Mouse (Mus musculus): ENCODE measurements at regions not wholly inside any gene's neighbourhood (a gene's known extent, or its start where the extent isn't known, plus 50 kb on each side); places are given as distances from the start of the nearest gene placed in this dataset.

DNA sequence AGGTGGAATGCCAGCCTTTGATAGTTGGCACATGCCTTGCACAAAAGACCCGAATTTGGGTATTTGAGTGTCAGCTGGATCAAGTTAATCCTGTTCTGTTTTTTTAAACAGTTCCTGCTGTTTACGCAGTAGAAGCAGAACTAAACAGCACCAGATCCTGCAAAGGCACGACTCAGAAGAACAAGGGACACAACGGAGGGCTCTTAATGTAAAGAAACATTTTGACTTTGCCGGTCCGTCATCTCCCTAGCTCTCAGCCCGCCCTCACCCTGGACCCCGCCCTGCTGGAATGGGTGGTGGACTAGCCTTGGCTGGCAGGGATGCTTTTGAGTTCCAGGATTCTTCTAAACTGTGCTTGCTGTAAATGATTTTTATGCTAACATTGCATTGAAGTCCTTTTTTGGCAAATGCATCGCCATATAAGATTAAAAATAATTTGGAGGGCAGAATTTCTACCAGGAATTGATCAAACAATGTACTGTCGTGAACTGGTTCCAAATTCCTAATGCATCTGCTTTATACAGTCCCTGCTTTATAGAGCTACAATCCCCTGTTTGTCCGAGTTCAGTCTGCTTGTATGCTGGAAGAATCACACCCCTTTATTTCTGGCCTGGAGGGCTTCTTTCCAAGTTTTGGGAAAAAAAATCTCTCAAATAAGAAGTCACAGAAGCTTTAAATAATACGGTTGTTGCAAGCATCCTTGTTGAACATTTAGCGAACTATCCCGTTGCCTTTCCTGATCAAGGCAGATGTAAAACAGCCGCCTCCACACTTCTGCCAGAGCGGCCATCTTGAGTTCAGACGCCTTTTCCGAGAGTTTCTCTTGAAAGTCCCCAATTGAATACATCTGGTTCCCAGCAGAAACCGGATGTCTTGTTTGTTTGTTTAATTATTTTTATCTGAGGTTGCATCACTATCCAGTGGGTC, 308.2 kb downstream of the Pten start:
- TF ChIP-seq EP300 (IDR thresholded peaks at IDR 0.05; ENCODE audit: insufficient read depth, low read depth, low read length) = no peak
- TF ChIP-seq CTCF (IDR thresholded peaks at IDR 0.05; ENCODE audit: low read depth, low read length) = no peak
- no peak for TF ChIP-seq POLR2A (IDR thresholded peaks at IDR 0.05; ENCODE audit: insufficient read depth, low read length)
- Histone ChIP-seq H3K4me3 (ENCODE audit: low read depth, low read length) (no peak overlapping the region), H3K27me3 (ENCODE audit: control insufficient read depth, insufficient read depth, low read length, poor library complexity, severe bottlenecking) (no peaks in the 10 kb centered on the region), H3K4me1 (ENCODE audit: control insufficient read depth, insufficient read depth, low read length) (no peaks in the 10 kb centered on the region), H3K27ac (ENCODE audit: insufficient read depth, low read length) (no peak overlapping the region), H3K9me3 (replicated peaks; ENCODE audit: control insufficient read depth, insufficient read depth, low read length, poor library complexity, severe bottlenecking) (no peaks in the 10 kb centered on the region), H3K9ac (ENCODE audit: low read depth, poor library complexity, severe bottlenecking) (no peak overlapping the region), H3K36me3 (ENCODE audit: control insufficient read depth, insufficient read depth, low read length, poor library complexity, severe bottlenecking) (no peaks in the 10 kb centered on the region)

DNA sequence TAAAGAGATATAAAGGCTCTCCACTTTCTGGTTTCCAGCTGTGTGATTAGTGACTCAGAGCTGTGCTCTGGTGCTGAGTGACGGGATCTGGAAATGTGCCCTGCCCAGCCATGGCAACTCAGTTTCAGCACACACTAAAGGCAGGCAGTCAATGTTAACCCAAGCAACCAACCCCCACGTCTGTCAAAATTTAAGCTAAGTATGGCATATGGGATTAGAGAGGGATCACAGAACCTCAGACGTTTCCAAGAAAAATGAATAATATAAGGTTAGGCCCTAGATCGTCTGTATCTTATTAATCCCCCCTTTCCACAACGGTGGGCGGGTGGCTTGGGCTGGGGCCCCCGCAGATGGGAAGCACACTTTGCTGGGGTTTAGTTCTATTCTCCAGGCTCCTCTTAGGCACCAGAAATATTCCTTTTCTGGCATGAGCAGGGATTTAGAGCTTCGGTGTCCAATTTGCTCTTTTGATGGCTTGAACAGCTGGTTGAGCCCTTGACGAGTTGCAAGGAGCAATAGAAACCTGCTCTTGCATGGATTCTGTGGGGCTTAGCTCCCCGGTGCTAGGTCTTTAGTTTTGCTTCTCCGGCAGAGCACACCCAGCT, 311.2 kb downstream of the Pten start:
- Histone ChIP-seq H3K9ac (ENCODE audit: low read depth, poor library complexity, severe bottlenecking) (no peak overlapping the region), H3K4me3 (ENCODE audit: low read depth, low read length) (no peak overlapping the region), H3K36me3 (ENCODE audit: control insufficient read depth, insufficient read depth, low read length, poor library complexity, severe bottlenecking) (no peaks in the 10 kb centered on the region), H3K27ac (ENCODE audit: insufficient read depth, low read length) (no peak overlapping the region), H3K9me3 (replicated peaks; ENCODE audit: control insufficient read depth, insufficient read depth, low read length, poor library complexity, severe bottlenecking) (no peaks in the 10 kb centered on the region), H3K27me3 (ENCODE audit: control insufficient read depth, insufficient read depth, low read length, poor library complexity, severe bottlenecking) (no peaks in the 10 kb centered on the region), H3K4me1 (ENCODE audit: control insufficient read depth, insufficient read depth, low read length) (no peaks in the 10 kb centered on the region)
- TF ChIP-seq POLR2A (IDR thresholded peaks at IDR 0.05; ENCODE audit: insufficient read depth, low read length) (no peak), EP300 (IDR thresholded peaks at IDR 0.05; ENCODE audit: insufficient read depth, low read depth, low read length) (no peak)

DNA sequence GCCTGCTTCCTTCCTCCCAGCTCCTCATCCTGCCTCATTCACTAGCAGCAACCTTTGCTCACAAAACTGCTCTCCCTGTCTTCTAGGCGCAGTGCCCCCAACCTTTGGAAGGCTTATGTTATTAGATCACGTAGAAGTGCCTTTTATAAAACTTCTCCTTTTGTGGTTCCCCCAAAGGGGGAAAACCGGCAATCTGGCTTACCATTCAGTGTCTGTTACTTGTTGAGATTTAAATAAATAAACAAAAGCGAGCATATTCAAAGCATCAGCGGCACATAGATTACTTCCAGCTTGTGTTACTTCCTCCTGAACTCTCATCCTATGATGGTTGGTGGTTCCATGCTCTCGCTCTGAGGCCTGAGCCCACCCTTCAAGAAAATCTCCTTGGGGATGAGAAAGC, 312.5 kb downstream of the Pten start:
- no peak overlapping the region for H3K4me3 ChIP-seq (ENCODE audit: low read depth, low read length)
- H3K27ac ChIP-seq (ENCODE audit: insufficient read depth, low read length) = no peak overlapping the region
- no peaks in the 10 kb centered on the region for H3K27me3 ChIP-seq (ENCODE audit: control insufficient read depth, insufficient read depth, low read length, poor library complexity, severe bottlenecking)
- TF ChIP-seq POLR2A (IDR thresholded peaks at IDR 0.05; ENCODE audit: insufficient read depth, low read length) = no peak
- no peak for TF ChIP-seq EP300 (IDR thresholded peaks at IDR 0.05; ENCODE audit: insufficient read depth, low read depth, low read length)
- TF ChIP-seq CTCF (IDR thresholded peaks at IDR 0.05; ENCODE audit: low read depth, low read length) = no peak
- H3K4me1 ChIP-seq (ENCODE audit: control insufficient read depth, insufficient read depth, low read length) = no peaks in the 10 kb centered on the region
- H3K9me3 ChIP-seq (replicated peaks; ENCODE audit: control insufficient read depth, insufficient read depth, low read length, poor library complexity, severe bottlenecking) = no peaks in the 10 kb centered on the region
- H3K36me3 ChIP-seq (ENCODE audit: control insufficient read depth, insufficient read depth, low read length, poor library complexity, severe bottlenecking) = no peaks in the 10 kb centered on the region
- no peak overlapping the region for H3K9ac ChIP-seq (ENCODE audit: low read depth, poor library complexity, severe bottlenecking)

DNA sequence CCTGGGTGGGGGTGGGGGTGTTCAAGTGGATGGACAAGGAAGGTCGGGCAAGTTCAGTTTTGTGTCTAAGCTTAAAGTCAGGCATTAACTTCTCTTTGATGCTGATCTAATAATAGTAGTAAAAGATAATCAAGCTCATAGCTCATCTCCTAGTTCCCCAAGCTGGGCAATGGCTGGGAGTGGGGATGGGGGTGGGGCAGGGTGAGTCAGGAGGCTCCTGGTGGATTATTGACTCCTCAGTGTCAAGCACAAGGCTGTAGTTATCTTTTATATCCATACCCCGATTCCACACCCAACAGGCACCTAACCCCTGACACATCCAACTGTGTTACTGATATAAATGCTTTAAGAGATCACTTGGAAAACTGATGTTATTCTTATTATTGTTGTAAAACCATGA, 315.0 kb downstream of the Pten start:
- no peaks in the 10 kb centered on the region for H3K4me1 ChIP-seq (ENCODE audit: control insufficient read depth, insufficient read depth, low read length)
- H3K9me3 ChIP-seq (replicated peaks; ENCODE audit: control insufficient read depth, insufficient read depth, low read length, poor library complexity, severe bottlenecking) = no peaks in the 10 kb centered on the region
- no peaks in the 10 kb centered on the region for H3K27me3 ChIP-seq (ENCODE audit: control insufficient read depth, insufficient read depth, low read length, poor library complexity, severe bottlenecking)
- no peak overlapping the region for H3K9ac ChIP-seq (ENCODE audit: low read depth, poor library complexity, severe bottlenecking)
- no peak overlapping the region for H3K27ac ChIP-seq (ENCODE audit: insufficient read depth, low read length)
- no peak for TF ChIP-seq POLR2A (IDR thresholded peaks at IDR 0.05; ENCODE audit: insufficient read depth, low read length)
- TF ChIP-seq CTCF (IDR thresholded peaks at IDR 0.05; ENCODE audit: low read depth, low read length) = no peak
- no peak for TF ChIP-seq EP300 (IDR thresholded peaks at IDR 0.05; ENCODE audit: insufficient read depth, low read depth, low read length)
- H3K4me3 ChIP-seq (ENCODE audit: low read depth, low read length) = no peak overlapping the region
- H3K36me3 ChIP-seq (ENCODE audit: control insufficient read depth, insufficient read depth, low read length, poor library complexity, severe bottlenecking) = no peaks in the 10 kb centered on the region

DNA sequence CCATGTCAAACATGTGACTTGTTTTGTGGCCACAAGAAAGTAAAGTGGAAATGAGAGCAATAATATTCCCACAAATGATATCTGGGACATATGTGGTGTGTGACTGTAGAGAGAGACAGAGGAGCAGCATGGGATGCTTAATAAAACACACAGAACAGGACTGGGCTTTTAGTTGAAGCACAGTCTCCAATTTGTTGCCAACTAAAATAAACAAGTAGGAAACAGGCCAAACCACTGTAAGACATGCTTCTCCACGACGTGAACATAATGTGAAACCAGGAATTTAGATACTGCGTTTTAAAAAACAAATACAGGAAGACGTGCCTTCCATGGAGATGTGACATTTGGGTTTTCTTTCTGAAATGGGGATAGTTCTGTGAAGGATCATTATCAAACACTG, 317.2 kb downstream of the Rnls start:
- Histone ChIP-seq H3K27me3 (ENCODE audit: control insufficient read depth, insufficient read depth, low read length, poor library complexity, severe bottlenecking) (no peaks in the 10 kb centered on the region), H3K9ac (ENCODE audit: low read depth, poor library complexity, severe bottlenecking) (no peak overlapping the region), H3K4me1 (ENCODE audit: control insufficient read depth, insufficient read depth, low read length) (no peaks in the 10 kb centered on the region), H3K27ac (ENCODE audit: insufficient read depth, low read length) (no peak overlapping the region), H3K36me3 (ENCODE audit: control insufficient read depth, insufficient read depth, low read length, poor library complexity, severe bottlenecking) (no peaks in the 10 kb centered on the region), H3K9me3 (replicated peaks; ENCODE audit: control insufficient read depth, insufficient read depth, low read length, poor library complexity, severe bottlenecking) (no peaks in the 10 kb centered on the region), H3K4me3 (ENCODE audit: low read depth, low read length) (no peak overlapping the region)
- TF ChIP-seq EP300 (IDR thresholded peaks at IDR 0.05; ENCODE audit: insufficient read depth, low read depth, low read length) (no peak), POLR2A (IDR thresholded peaks at IDR 0.05; ENCODE audit: insufficient read depth, low read length) (no peak), CTCF (IDR thresholded peaks at IDR 0.05; ENCODE audit: low read depth, low read length) (no peak)

Data from ES-Bruce4 (cell line).